Mouse (Mus musculus): ENCODE data around the gene Pla2g7. TPM values are rescaled to one million over a fixed set of nuclear protein-coding genes. Genes with fewer than 3 reads are reported as not detected.

Gene Pla2g7
- total and polyA plus RNA-seq, 2 experiments: 0.50 to 2.1 TPM

DNA sequence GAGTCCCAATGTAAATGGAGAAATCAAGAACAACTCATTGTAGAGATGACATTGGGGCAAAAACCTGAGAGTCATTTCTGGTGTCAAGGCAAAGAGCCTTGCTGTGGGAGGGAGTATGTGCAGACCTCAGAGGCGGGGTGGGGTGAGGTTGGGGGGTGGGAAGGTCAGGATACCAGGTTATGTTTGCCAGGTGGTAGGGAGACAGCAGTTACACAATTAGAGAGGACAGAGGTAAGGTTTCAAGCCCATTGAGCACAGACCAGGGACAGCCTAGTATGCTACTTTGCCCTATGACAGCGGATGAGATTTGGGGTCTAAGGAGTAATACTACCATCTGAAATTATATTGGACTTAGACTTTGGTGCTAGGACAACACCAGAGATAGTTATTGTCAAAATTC is 19.4 kb downstream of the Pla2g7 start:
- peaks cover 2% of the 10 kb centered on the region; the same call in 1 of the 2 replicates for H3K4me1 ChIP-seq (ENCODE audit: control insufficient read depth, insufficient read depth, low read length)
- no peaks in the 10 kb centered on the region for H3K79me2 ChIP-seq (ENCODE audit: control insufficient read depth, insufficient read depth, low read length)
- H3K27ac ChIP-seq (replicated peaks; ENCODE audit: insufficient read depth, low read depth, low read length): no peak overlapping the region
- no peak overlapping the region for H3K9ac ChIP-seq (ENCODE audit: low read depth, low read length)
- no peak for DNase-seq (ENCODE audit: extremely low read depth, low read depth, low spot score)
- no peaks in the 10 kb centered on the region; the same call in 1 of the 2 replicates for H3K27me3 ChIP-seq (ENCODE audit: control insufficient read depth, insufficient read depth, low read length)
- H3K4me3 ChIP-seq (ENCODE audit: insufficient read depth, low read depth, low read length): no peak overlapping the region
- no peaks in the 10 kb centered on the region for H3K36me3 ChIP-seq (ENCODE audit: control insufficient read depth, insufficient read depth, low read length)
- 55% methylated on average over 2 of the region's 2 CpGs for WGBS
- TF ChIP-seq CTCF (IDR thresholded peaks at IDR 0.05; ENCODE audit: low read depth, low read length) (no peak), POLR2A (IDR thresholded peaks at IDR 0.05; ENCODE audit: extremely low read depth, insufficient read depth, low read length) (no peak)

DNA sequence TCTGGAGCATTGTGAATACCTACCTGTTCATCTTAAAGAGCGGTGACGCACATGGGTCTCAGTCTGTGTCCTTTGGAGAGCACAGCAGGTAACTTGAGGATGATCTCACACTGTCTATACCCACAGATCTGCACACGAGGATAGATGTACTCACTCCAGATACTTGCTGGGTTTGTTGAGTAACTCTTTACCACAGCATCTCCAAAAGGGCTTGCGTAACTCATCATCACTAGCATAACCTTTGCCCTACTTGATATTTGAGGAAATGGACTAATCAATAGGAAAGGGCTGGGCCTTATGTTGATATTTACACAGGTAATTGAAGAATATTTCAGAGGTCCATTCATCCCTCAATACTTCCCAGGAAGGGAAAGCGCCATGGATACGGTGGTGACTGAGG is 21.9 kb downstream of the Pla2g7 start:
- H3K4me1 ChIP-seq (ENCODE audit: control insufficient read depth, insufficient read depth, low read length): peaks cover 2% of the 10 kb centered on the region; the same call in 1 of the 2 replicates
- peak; percentile 83 for DNase-seq (ENCODE audit: extremely low read depth, low read depth, low spot score)
- WGBS: 48% methylated on average over 6 of the region's 6 CpGs
- H3K36me3 ChIP-seq (ENCODE audit: control insufficient read depth, insufficient read depth, low read length): no peaks in the 10 kb centered on the region
- H3K27ac ChIP-seq (replicated peaks; ENCODE audit: insufficient read depth, low read depth, low read length): no peak overlapping the region
- TF ChIP-seq CTCF (IDR thresholded peaks at IDR 0.05; ENCODE audit: low read depth, low read length) (no peak), POLR2A (IDR thresholded peaks at IDR 0.05; ENCODE audit: extremely low read depth, insufficient read depth, low read length) (no peak)
- no peaks in the 10 kb centered on the region for H3K79me2 ChIP-seq (ENCODE audit: control insufficient read depth, insufficient read depth, low read length)
- no peak overlapping the region for H3K4me3 ChIP-seq (ENCODE audit: insufficient read depth, low read depth, low read length)
- H3K9ac ChIP-seq (ENCODE audit: low read depth, low read length): no peak overlapping the region
- no peaks in the 10 kb centered on the region; the same call in 1 of the 2 replicates for H3K27me3 ChIP-seq (ENCODE audit: control insufficient read depth, insufficient read depth, low read length)

DNA sequence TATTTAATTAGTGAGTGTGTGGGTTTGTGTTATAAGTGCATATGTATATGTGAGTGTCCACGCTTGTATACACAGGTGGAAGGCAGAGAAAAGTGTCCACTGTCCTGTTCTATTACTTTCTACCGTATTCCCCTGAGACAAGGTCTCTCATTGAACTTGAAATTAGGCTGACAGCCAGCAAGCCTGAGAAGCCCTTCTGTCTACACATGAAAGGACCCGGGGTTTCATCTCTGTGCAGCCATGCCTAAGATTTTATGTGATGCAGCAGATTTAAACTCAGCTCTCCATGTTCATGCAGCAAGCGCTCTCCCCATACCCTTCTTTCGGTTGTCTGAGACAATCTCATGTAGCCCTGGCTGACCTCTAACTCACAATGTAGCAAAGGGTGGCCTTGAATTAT is 22.6 kb downstream of the Pla2g7 start:
- Histone ChIP-seq H3K4me3 (ENCODE audit: insufficient read depth, low read depth, low read length) (no peak overlapping the region), H3K4me1 (ENCODE audit: control insufficient read depth, insufficient read depth, low read length) (peaks cover 2% of the 10 kb centered on the region; the same call in 1 of the 2 replicates), H3K27ac (replicated peaks; ENCODE audit: insufficient read depth, low read depth, low read length) (no peak overlapping the region), H3K9ac (ENCODE audit: low read depth, low read length) (no peak overlapping the region), H3K36me3 (ENCODE audit: control insufficient read depth, insufficient read depth, low read length) (no peaks in the 10 kb centered on the region), H3K79me2 (ENCODE audit: control insufficient read depth, insufficient read depth, low read length) (no peaks in the 10 kb centered on the region), H3K27me3 (ENCODE audit: control insufficient read depth, insufficient read depth, low read length) (no peaks in the 10 kb centered on the region; the same call in 1 of the 2 replicates)
- DNase-seq (ENCODE audit: extremely low read depth, low read depth, low spot score): no peak
- TF ChIP-seq CTCF (IDR thresholded peaks at IDR 0.05; ENCODE audit: low read depth, low read length) (no peak), POLR2A (IDR thresholded peaks at IDR 0.05; ENCODE audit: extremely low read depth, insufficient read depth, low read length) (no peak)
- WGBS: 85% methylated on average over 5 of the region's 5 CpGs

GRCm38 (mm10) chr17:43592296-43593291 is 24.7 kb downstream of the Pla2g7 start:
- no peaks in the 10 kb centered on the region for H3K79me2 ChIP-seq (ENCODE audit: control insufficient read depth, insufficient read depth, low read length)
- H3K27me3 ChIP-seq (ENCODE audit: control insufficient read depth, insufficient read depth, low read length): no peaks in the 10 kb centered on the region; the same call in 1 of the 2 replicates
- peaks cover 2% of the 10 kb centered on the region; the same call in 1 of the 2 replicates for H3K4me1 ChIP-seq (ENCODE audit: control insufficient read depth, insufficient read depth, low read length)
- no peak overlapping the region for H3K4me3 ChIP-seq (ENCODE audit: insufficient read depth, low read depth, low read length)
- H3K9ac ChIP-seq (ENCODE audit: low read depth, low read length): no peak overlapping the region
- TF ChIP-seq CTCF (IDR thresholded peaks at IDR 0.05; ENCODE audit: low read depth, low read length) (no peak), POLR2A (IDR thresholded peaks at IDR 0.05; ENCODE audit: extremely low read depth, insufficient read depth, low read length) (no peak)
- no peak for DNase-seq (ENCODE audit: extremely low read depth, low read depth, low spot score)
- H3K36me3 ChIP-seq (ENCODE audit: control insufficient read depth, insufficient read depth, low read length): no peaks in the 10 kb centered on the region
- 58% methylated on average over 21 of the region's 21 CpGs for WGBS
- no peak overlapping the region for H3K27ac ChIP-seq (replicated peaks; ENCODE audit: insufficient read depth, low read depth, low read length)

DNA sequence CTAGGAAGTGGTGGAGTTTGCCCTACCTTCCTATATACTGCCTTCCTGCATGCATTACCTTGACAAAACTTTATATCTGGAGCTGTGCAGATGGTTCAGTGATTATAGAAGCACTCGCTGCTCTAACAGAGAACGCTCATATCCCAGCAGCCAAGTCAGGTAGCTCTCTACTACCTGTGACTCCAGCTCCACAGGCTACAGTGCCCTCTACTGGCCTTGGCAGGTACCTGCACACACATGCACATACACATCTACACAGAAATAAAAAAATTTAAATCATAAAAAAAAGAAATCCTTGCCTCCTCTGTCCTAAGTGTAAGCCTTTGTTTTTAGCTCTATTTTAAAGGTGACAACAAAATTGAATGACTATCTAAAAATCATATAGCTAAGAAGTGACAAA is 29.8 kb downstream of the Pla2g7 start:
- Histone ChIP-seq H3K4me3 (ENCODE audit: insufficient read depth, low read depth, low read length) (no peak overlapping the region), H3K36me3 (ENCODE audit: control insufficient read depth, insufficient read depth, low read length) (no peaks in the 10 kb centered on the region), H3K79me2 (ENCODE audit: control insufficient read depth, insufficient read depth, low read length) (no peaks in the 10 kb centered on the region), H3K9ac (ENCODE audit: low read depth, low read length) (no peak overlapping the region), H3K27me3 (ENCODE audit: control insufficient read depth, insufficient read depth, low read length) (no peaks in the 10 kb centered on the region), H3K4me1 (ENCODE audit: control insufficient read depth, insufficient read depth, low read length) (no peaks in the 10 kb centered on the region), H3K27ac (replicated peaks; ENCODE audit: insufficient read depth, low read depth, low read length) (no peak overlapping the region)
- DNase-seq (ENCODE audit: extremely low read depth, low read depth, low spot score): no peak
- WGBS: 100% methylated on average over 2 of the region's 2 CpGs
- no peak for TF ChIP-seq CTCF (IDR thresholded peaks at IDR 0.05; ENCODE audit: low read depth, low read length)
- no peak for TF ChIP-seq POLR2A (IDR thresholded peaks at IDR 0.05; ENCODE audit: extremely low read depth, insufficient read depth, low read length)
